Mouse (Mus musculus) megakaryocyte-erythroid progenitor cell, adult 5-6 weeks (primary cell): Measurements from ENCODE around the gene Tspan13. TPM values are rescaled to one million over a fixed set of nuclear protein-coding genes. Genes with fewer than 3 reads are reported as not detected.

Experiments
- ATAC-seq: replicated peaks from 2 replicates; pipeline ENCODE4 v1.8.0; 2016; ENCODE audit warnings: mild to moderate bottlenecking, inconsistent platforms; ENCODE audit not compliant: severe bottlenecking, poor library complexity, low FRiP score, low TSS enrichment
- total RNA-seq, 2 experiments: library from RNA; stranded (forward) in 1 of 2; stranded (reverse) in 1 of 2; fragments of 200-1000, 215-1000 nt in 1 of 2; fragments of >200 nt in 1 of 2; fragmentation: Nextera tagmentation in 1 of 2; gene quantifications; 2 replicates each; pipeline ENCODE4 v1.2.3; 2014 to 2017

The Tspan13 gene
- total RNA-seq (2014; fragmentation: Nextera tagmentation) (126 and 142 TPM in 2 replicates), total RNA-seq (2017) (108 and 141 TPM in 2 replicates)

GRCm38 (mm10) chr12:36042348-36042778 is at the start of gene Tspan13:
Gene Tspan13 (minus strand): TSS chr12:36042500.
- peak; percentile 87 for ATAC-seq

DNA sequence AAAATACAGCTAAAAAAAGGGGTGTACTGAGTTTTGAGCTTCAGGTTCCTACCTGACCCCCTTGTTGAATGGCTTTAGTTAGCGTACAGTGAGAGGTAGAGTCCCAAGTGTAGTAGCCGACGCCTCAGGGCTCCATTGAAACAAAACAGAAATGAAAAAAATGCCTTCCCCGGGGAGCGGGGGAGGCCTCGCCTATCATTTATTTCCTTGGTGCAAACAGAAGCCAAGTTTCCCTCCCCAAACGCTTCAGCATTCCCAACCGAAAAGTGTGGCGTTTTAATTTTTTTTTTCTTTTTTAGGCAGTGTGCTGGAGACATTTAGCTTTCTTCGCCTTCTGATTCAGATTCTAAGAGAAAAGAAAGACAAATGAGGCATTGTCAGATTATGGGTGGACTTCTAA is 49.7 kb upstream of the Tspan13 start:
- no peak for ATAC-seq

GRCm38 (mm10) chr12:36089221-36089620 is 46.9 kb upstream of the Tspan13 start:
- ATAC-seq: peak; percentile 37; the same call in 1 of the 2 replicates

GRCm38 (mm10) chr12:36088804-36089203 is 46.5 kb upstream of the Tspan13 start:
- peak; percentile 69 for ATAC-seq

DNA sequence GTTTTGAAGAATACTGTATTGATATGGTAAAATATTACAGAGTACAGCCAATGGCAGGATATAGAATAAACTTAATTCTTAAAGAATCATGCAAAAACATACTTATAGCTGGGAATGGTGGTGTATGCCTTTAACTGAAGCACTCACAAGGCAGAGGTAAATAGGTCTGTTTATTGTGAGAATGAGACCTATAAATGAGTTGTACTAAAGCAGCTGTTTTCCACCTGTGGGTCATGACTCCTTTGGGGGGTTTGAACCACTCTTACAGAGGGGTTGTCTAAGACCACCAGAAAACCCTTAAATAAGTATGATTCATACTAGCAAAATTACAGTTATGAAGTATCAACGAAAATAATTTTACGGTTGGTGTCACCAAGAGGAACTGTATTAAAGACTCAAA is 43.1 kb upstream of the Tspan13 start:
- no peak for ATAC-seq

GRCm38 (mm10) chr12:36078101-36078899 is 36.0 kb upstream of the Tspan13 start:
- ATAC-seq: no peak

- ATAC-seq: no peak
These were observed 30.6 kb upstream of the Tspan13 start for GRCm38 (mm10) chr12:36072860-36073259.

DNA sequence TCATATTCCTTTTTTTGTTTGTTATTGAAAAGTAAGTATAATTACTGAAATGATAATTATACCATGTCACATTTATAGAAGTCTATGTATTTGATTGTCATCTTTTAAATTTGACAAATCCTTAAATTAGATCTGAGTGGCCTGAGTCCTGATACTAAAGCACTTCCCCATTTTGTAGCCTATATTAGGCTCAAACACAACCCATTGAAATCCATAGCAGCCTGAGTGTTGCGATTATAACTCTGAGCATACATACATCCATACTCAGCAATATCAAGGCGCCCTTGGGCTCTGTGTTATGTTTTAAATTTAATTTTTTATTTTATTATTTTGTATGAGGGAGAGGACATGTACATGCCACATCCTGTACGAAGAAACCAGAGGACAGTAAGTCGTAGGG is 27.9 kb upstream of the Tspan13 start:
- ATAC-seq: no peak

DNA sequence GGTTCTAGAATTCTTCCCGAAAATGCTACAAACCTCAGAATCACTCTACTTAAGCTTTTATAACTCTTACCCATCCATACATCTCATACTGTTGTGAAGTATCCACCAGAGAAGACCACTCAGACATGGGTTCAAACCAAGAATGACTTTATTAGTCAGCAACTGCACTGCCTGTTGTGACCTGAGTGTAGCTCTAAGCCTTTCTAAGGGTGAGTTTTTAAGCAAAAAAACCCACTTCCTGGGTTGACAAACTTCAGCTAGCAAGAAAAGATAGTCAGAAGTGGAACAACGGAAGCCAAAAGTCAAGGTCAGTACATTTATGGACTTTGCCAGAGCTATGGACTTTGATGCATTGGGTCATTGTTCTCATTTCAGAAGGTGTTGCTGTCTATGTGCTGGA is 25.2 kb upstream of the Tspan13 start:
- ATAC-seq: no peak

GRCm38 (mm10) chr12:36065911-36066310 is 23.6 kb upstream of the Tspan13 start:
- ATAC-seq: no peak

DNA sequence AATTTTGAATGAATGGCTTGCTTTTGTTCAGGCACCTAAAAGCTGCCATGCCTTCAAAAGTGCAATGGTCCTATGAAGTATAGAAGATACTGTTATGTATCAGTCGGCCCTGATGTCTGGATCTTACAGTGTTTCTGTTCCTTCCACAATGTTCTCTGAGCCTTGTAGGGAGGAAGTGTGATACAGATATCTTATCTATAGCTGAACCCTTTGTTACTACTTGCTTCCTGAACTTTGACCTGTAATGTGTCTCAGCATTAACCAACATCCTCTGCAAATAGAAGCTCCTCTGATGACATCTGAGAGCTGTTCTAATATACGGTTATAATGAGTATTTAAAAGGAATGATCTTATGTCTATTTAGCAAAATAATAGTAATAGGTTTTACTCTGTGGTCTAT is 15.4 kb upstream of the Tspan13 start:
- ATAC-seq: no peak

GRCm38 (mm10) chr12:36050276-36050675 is 8.0 kb upstream of the Tspan13 start:
- ATAC-seq: no peak

DNA sequence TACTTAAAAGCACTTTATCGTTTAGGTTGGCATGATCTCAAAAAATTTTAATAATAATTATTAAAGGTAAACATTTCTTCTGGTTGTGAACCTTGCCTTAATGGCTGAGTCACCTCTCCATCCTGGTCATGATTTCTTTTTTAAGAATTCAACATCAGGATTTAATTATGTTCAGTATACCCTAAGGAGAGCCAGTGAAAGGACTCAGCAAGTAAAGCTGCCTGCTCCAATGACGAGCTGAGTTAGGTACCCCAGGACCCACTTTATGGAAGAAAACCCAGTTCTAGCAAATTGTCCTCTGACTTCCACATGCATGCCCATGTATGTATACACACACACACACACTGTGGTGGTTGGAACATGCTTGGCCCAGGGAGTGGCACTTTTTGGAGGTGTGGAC is 5.3 kb upstream of the Tspan13 start:
- ATAC-seq: no peak

DNA sequence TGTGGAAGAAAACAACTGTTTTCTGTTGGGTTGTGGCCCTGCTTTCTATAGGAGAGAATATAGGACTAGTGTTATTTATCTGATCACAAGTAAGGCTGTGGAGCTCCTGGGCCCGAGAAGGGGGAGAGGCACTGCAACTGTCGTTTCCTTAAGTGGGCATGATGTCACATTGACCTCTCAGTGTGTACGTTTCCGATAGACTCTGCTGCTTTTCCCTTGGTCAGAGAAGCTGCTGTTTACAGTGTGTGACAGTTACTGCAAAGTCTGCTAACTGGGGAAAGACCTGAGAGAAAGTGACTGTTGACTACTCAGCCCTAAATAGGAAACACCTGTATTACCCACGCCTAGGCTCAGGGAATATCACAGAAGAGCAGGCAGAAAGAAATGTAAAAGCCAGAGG is 3.9 kb upstream of the Tspan13 start:
- ATAC-seq: peak; percentile 27

- no peak for ATAC-seq
These were observed 2.4 kb upstream of the Tspan13 start for GRCm38 (mm10) chr12:36044691-36045090.

GRCm38 (mm10) chr12:36041703-36042347 is 475 bp downstream of the Tspan13 start:
- ATAC-seq: peak; percentile 37

GRCm38 (mm10) chr12:36041281-36041589 is 1.1 kb downstream of the Tspan13 start:
- no peak for ATAC-seq

DNA sequence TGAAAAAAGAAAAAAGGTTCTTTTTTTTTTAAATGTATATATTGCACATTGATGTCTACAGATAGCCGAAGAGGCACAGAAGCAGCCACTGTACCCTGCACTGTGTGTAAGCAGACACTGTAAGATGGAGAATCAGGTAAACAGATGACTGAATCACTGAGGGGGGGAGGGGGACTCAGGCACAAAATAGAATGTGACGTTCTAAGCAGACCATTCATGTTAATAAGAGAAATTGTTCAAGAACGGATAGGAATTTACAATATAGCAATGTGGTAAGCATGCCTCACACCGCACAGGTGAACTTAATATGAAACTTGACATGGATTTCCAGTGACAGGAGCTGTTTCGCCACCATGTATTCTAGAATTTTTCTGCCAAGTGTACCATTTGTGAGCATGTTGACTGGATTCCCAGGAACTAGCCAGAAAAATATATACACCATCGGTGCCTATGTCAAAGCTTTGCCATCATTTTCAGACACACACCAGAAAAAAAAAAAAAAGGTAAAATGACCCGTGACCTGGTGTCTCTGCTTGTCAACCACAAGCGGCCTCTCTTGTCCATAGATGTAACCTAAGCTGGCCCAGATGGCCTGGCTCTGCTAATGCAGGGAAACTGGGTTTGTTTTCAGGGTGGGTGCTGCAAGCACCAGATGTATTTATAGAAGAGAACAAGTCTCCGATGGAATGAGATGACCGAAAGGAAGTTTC is 1.6 kb downstream of the Tspan13 start:
- no peak for ATAC-seq

DNA sequence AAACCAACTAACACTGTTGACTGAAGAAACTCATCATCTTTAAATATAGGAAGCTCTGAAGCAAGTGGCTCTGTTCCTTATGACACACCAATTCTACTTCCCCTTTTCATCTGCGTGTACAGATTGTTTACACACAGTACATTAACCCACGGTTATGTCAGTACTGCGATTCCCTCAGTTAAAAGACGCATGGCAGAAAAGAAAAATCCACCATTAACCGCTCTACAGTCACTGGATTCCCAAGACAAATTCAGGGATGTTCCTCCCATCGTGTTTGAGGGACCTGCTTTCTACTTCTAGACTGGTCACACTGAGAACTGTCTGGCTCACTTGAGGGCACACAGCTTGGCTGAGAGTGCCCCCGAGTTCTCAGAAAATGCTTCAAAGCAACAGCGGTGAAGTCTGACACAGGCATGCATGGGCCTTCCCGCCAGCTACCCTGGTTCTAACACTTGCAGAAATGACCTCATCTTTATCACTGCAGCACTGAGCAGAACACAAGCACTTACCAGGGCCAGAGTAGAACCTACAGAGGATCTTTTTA is 2.7 kb downstream of the Tspan13 start:
- ATAC-seq: 0 out of 2 replicates have a peak, but pooled peaks have one; percentile 22

DNA sequence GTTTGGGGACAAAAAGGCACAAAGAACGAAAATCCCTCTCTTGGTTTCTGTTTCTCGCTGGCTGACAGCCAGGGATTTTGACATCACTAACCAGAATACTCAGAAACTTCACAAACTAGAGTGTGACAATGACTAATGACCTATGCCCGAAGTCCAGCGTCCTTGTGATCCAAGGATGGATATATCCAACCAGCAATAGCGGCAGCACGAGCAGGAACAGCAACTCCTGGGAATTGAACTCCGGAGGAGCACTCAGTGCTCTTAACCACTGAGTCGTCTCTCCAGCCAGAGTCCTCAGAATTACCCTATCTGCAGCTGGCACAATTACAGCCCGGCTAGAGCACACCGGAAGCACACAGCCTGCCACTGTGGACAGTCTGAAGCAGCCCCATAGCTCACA is 5.5 kb downstream of the Tspan13 start:
- ATAC-seq: peak; percentile 78
